Mouse (Mus musculus) kidney, embryonic 16.5 days (tissue): ENCODE measurements around the gene Mrps34. TPM values are rescaled to one million over a fixed set of nuclear protein-coding genes. Genes with fewer than 3 reads are reported as not detected.

Source experiments
- ATAC-seq: fragments of 200-750 bp; cut with Nextera tagmentation; 2 replicates; pipeline ENCODE4 v1.8.0; 2017; ENCODE audit warnings: moderate TSS enrichment; ENCODE audit not compliant: low FRiP score, low TSS enrichment
- H3K27ac ChIP-seq: fragments of 300-500 bp; sonication (generic); 2 replicates; pipeline ENCODE4 v1.5.1; 2014; ENCODE audit warnings: low read length
- H3K27me3 ChIP-seq: fragments of 300-500 bp; sonication (generic); 2 replicates; pipeline ENCODE4 v1.6.1; 2014; ENCODE audit warnings: low read length, control low read depth, mixed read lengths; ENCODE audit not compliant: insufficient read depth
- H3K36me3 ChIP-seq: fragments of 300-500 bp; sonication (generic); 2 replicates; pipeline ENCODE4 v1.6.1; 2014; ENCODE audit warnings: low read length, control low read depth, mixed read lengths; ENCODE audit not compliant: insufficient read depth
- H3K4me1 ChIP-seq: fragments of 300-500 bp; sonication (generic); 2 replicates; pipeline ENCODE4 v1.6.1; 2014; ENCODE audit warnings: low read length, control low read depth, mixed read lengths; ENCODE audit not compliant: insufficient read depth
- H3K4me2 ChIP-seq: fragments of 300-500 bp; sonication (generic); replicated peaks from 2 replicates; pipeline ENCODE4 v1.6.1; 2014; ENCODE audit warnings: low read depth, low read length
- H3K4me3 ChIP-seq: fragments of 300-500 bp; sonication (generic); 2 replicates; pipeline ENCODE4 v1.5.1; 2014; ENCODE audit warnings: mild to moderate bottlenecking, low read length
- H3K9ac ChIP-seq: fragments of 300-500 bp; sonication (generic); replicated peaks from 2 replicates; pipeline ENCODE4 v1.6.1; 2014; ENCODE audit warnings: low read length
- H3K9me3 ChIP-seq: fragments of 300-500 bp; sonication (generic); 2 replicates; pipeline ENCODE4 v1.6.1; 2016; ENCODE audit warnings: low read length, control low read depth
- WGBS: fragments of 180-500 bp; shearing (Covaris S2); extraction: QIAGEN DNeasy Blood & Tissue Kit; methylation state at CpG from one replicate; pipeline ENCODE4 v1.1.7; 2014; 5-methylcytosine and 5-hydroxymethylcytosine counted together
- polyA plus RNA-seq: library from polyadenylated mRNA; unstranded; fragments of >200 nt; fragmentation: Nextera tagmentation; extraction: Ambion mirVana; gene quantifications from 2 replicates; pipeline ENCODE4 v1.2.1, GENCODE M21; 2015

Gene Mrps34
- polyA plus RNA-seq, 1 experiment from 2014 or later, result 102 TPM

DNA sequence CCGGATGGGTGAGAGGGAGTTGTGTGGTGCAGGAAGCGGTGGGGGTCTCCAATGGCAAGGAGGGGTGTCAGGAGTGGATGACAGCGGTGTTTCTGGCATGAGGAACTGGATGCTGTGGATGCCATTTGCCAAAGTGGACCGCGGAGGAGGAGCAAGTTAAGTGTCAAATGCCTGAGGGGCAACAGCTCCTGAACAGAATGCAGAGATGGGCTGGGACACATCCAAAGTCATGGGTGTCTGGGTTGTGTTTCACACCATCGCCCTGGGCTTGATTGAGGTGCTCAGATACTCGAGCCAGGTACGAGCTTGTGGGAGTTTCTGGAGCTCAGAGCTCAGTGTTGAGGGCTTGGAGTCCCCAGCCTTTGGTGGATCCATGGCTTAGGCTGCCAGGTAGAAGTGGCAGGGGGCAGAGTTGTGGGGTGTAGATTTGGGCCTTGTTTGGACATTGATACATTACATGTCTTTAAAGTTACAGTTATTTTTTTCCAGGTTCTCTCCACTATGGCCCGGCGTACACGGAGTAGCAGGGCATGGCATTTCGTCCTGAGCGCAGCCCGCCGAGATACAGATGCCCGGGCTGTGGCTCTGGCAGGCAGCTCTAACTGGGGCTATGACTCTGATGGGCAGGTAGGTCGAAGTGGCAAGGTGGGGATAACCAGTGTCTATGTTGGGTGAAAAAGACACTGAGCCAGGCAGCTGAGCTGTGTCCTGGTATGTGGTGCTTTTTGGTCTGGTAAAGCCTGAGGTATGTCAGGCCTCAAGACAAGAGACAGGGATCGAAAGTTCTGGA, 7.4 kb upstream of the Mrps34 start:
- no peak overlapping the region for H3K27ac ChIP-seq
- H3K9ac ChIP-seq, result peak overlapping the region; percentile 89
- no peak for ATAC-seq
- WGBS, result 58% methylated on average over 18 of the region's 18 CpGs
- H3K9me3 ChIP-seq, result no peaks in the 10 kb centered on the region
- H3K27me3 ChIP-seq, result no peaks in the 10 kb centered on the region
- H3K4me3 ChIP-seq, result peak overlapping the region; percentile 84
- H3K4me2 ChIP-seq, result peak overlapping the region; percentile 84
- peaks cover 17% of the 10 kb centered on the region for H3K4me1 ChIP-seq
- H3K36me3 ChIP-seq, result peaks cover 25% of the 10 kb centered on the region

DNA sequence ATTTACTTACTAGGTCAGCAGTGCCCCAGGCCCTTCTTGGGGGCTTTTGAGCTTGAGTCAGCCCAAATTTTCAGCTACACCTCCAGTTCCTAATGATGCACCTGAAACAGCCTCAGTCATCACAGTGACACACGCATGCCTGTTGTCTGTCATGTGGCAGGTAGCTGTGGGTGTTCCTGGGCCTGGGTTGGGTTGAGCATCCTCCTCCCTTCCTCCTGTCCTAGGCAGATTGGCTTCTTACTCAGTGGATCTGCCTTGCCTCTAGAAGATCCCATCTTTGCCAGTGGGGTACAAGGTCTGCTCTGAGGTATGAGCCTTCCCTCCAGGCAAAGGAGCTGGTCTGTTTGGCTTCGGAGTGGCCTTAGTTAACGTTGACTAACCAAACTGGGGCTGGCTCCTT, 6.1 kb upstream of the Mrps34 start:
- 90% methylated on average over 3 of the region's 3 CpGs for WGBS
- Histone ChIP-seq H3K36me3 (peaks cover 35% of the 10 kb centered on the region), H3K9ac (no peak overlapping the region), H3K27ac (no peak overlapping the region), H3K4me2 (no peak overlapping the region), H3K27me3 (no peaks in the 10 kb centered on the region), H3K4me1 (peaks cover 20% of the 10 kb centered on the region), H3K4me3 (no peak overlapping the region), H3K9me3 (no peaks in the 10 kb centered on the region)
- ATAC-seq, result no peak

DNA sequence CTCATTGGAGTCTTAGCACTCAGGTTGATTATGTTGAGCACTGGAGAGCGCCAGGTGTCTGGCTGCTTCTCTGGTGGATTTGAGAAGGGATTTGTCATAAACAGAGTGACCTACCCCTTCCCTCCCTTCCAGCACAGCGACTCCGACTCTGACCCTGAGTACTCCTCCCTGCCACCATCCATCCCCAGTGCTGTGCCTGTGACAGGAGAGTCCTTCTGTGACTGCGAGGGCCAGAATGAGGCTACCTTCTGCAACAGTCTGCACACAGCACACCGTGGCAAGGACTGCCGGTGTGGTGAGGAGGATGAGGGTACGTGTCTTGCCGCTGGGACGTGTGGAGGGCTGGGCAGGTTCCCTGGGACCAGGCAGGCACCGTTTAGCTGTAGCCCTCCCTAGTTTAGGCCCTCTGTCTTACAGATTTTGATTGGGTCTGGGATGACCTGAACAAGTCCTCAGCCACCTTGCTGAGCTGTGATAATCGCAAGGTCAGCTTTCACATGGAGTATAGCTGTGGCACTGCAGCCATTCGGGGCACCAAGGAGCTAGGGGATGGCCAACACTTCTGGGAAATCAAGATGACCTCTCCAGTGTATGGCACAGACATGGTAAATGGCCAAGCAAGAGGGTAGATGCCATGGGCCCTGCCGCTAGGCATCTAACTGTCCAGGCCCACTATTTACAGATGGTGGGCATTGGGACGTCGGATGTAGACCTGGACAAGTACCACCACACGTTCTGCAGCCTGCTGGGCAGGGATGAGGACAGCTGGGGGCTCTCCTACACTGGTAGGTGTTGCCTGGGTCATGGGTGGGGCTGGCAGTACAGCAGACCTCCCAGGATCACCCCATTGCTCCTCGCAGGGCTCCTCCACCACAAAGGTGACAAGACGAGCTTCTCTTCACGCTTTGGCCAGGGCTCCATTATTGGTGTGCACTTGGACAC, 4.5 kb upstream of the Mrps34 start:
- H3K4me1 ChIP-seq, result peaks cover 22% of the 10 kb centered on the region
- ATAC-seq, result no peak
- peaks cover 35% of the 10 kb centered on the region for H3K36me3 ChIP-seq
- H3K27me3 ChIP-seq, result no peaks in the 10 kb centered on the region
- H3K4me2 ChIP-seq, result no peak overlapping the region
- H3K9ac ChIP-seq, result no peak overlapping the region
- H3K27ac ChIP-seq, result no peak overlapping the region
- 88% methylated on average over 19 of the region's 19 CpGs for WGBS
- no peaks in the 10 kb centered on the region for H3K9me3 ChIP-seq
- no peak overlapping the region for H3K4me3 ChIP-seq

DNA sequence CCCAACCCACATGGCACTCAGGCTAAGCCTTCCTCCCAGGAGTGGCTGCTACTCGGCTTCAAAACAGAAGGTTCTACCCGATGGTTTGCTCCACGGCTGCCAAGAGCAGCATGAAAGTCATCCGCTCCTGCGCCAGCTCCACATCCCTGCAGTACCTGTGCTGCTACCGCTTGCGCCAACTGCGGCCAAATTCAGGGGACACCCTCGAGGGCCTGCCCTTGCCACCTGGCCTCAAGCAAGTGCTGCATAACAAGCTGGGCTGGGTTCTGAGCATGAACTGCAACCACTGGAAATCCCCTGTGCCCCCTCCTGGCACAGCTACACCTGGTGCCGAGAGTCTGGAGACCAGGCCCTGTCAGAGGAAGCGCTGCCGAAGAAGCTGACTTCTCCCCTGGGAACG, 3.6 kb upstream of the Mrps34 start:
- H3K4me2 ChIP-seq, result no peak overlapping the region
- H3K27me3 ChIP-seq, result no peaks in the 10 kb centered on the region
- H3K9ac ChIP-seq, result no peak overlapping the region
- H3K9me3 ChIP-seq, result no peaks in the 10 kb centered on the region
- peaks cover 27% of the 10 kb centered on the region for H3K4me1 ChIP-seq
- no peak for ATAC-seq
- no peak overlapping the region for H3K4me3 ChIP-seq
- WGBS, result 89% methylated on average over 13 of the region's 13 CpGs
- no peak overlapping the region for H3K27ac ChIP-seq
- H3K36me3 ChIP-seq, result peaks cover 35% of the 10 kb centered on the region

DNA sequence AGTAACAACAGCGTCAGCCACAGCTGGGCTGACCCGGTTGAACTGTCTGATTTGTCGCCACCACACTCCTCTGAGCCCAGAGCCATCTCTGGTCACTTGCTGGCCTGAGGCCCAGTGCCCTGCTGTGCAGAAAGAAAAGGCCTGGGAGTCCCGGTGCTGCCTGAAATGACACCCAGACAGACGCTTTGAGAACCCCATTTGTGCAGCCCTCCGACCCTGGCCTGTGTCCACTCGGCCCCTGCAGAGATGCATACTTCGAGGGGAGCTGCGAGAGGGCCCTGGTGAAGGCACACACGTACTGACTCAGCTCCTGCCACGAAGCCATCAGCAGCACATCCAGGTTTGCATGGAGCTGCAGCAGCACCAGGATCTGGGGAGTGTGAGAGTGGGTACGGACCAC, 2.1 kb upstream of the Mrps34 start:
- WGBS, result 94% methylated on average over 12 of the region's 12 CpGs
- no peaks in the 10 kb centered on the region for H3K9me3 ChIP-seq
- peaks cover 30% of the 10 kb centered on the region for H3K4me1 ChIP-seq
- no peak for ATAC-seq
- no peak overlapping the region for H3K4me3 ChIP-seq
- H3K27ac ChIP-seq, result no peak overlapping the region
- no peaks in the 10 kb centered on the region for H3K27me3 ChIP-seq
- no peak overlapping the region for H3K9ac ChIP-seq
- H3K36me3 ChIP-seq, result peaks cover 37% of the 10 kb centered on the region
- no peak overlapping the region for H3K4me2 ChIP-seq

DNA sequence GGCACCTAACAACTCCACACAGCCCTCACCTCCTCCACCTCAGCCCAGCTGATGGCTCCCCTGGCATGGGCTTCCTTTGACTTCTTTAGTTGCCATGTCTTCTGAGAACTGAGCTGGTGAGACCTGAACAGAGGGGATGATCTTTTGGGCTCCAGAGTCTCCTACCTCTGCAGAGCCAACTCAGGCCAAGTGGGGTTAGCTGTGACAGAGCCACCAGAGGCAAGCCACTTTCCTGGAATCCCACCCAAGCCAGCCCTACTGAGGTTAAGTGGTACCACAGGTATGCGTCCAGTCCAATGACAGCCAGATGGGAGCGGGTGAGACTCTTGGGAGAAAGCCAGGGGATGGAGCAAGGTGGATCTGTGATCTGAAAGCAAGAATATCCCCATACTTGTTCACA, 1.6 kb upstream of the Mrps34 start:
- Histone ChIP-seq H3K4me2 (no peak overlapping the region), H3K4me1 (peaks cover 30% of the 10 kb centered on the region), H3K27me3 (no peaks in the 10 kb centered on the region), H3K4me3 (no peak overlapping the region), H3K27ac (no peak overlapping the region), H3K36me3 (peaks cover 42% of the 10 kb centered on the region), H3K9me3 (no peaks in the 10 kb centered on the region), H3K9ac (no peak overlapping the region)
- WGBS, result 97% methylated on average over 2 of the region's 2 CpGs
- no peak for ATAC-seq

DNA sequence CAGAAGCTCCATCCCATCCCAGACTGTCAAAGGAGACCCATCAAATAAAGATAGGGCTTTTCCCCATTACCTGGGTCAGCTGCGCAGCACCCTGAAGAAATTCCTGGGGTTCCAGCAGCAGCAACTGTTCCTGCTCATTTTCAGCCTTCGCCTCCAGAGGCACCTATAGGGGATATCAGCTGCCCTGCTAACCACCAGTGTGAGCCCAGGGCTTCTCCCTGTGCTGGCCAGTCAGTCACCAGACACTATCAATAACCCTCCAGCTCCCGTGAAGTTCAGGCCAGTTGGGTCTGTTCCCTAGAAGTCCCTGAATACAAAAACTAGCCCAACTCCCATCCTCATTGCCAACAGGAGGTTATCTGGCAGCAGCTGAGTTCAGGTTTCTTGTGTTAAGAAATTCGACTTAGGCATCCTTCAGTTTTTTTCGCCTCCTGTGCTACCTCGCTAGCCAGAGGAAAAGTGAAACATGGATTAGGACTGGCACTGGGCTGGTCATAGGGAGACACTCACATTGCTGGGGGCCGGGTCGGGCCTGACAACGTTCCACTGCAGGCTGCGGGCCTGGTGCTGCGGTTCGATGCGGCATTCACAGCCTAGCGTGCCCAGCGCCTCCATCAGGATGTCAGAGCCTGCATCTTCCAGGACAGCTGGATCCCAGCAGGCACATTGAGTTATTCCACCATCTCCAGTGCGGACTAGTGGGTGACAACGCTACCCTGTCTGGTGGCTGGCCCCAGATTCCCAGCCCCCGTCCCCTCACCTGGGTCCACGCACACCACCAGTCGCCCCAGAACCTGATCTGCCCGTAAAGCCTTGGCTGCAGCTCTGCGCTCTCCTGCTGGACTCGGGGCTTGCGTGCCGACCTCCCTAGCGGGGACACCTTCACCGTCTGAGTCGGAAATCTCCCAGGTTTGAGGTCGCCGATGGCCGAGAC, 588 bp upstream of the Mrps34 start:
- Histone ChIP-seq H3K9me3 (no peaks in the 10 kb centered on the region), H3K4me3 (peak overlapping the region; percentile 80), H3K36me3 (peaks cover 53% of the 10 kb centered on the region), H3K4me1 (peaks cover 30% of the 10 kb centered on the region), H3K27ac (peak overlapping the region; percentile 65), H3K27me3 (no peaks in the 10 kb centered on the region), H3K4me2 (peak overlapping the region; percentile 99), H3K9ac (peak overlapping the region; percentile 91)
- 9% methylated on average over 31 of the region's 31 CpGs for WGBS
- 0 out of 2 replicates have a peak, but pooled peaks have one; percentile 9 for ATAC-seq

DNA sequence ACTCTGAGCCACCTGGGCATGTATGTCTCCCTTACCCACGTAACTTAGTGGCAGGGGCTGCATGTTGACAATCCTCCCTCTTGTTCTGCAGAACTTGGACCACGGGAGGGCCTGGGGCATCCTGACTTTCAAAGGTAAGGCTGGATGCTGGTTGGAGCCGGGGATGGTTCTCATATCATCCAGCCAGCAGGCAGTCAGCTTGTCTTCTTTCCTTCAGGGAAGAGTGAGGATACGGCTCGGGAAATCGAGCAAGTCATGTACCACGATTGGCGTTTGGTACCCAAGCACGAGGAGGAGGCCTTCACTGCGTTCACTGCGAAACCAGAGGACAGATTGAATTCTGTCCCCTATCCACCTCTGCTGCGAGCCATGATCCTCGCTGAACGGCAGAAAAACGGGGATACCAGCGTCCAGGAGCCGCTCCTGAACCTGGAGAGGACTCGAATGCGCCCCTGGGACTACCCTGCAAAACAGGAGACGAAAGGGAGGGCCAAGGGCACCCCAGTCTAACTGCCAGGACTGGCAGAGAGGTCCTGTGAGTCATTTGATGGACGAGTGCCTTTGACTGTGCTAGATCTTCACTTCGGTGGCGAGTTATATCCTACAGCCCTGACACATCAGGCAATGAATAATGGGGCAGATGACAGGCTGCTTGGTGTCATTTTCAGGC, 790 bp downstream of the Mrps34 start:
- peaks cover 30% of the 10 kb centered on the region for H3K4me1 ChIP-seq
- no peaks in the 10 kb centered on the region for H3K27me3 ChIP-seq
- peak overlapping the region; percentile 80 for H3K4me3 ChIP-seq
- WGBS, result 8% methylated on average over 23 of the region's 23 CpGs
- peak overlapping the region; percentile 78 for H3K27ac ChIP-seq
- H3K36me3 ChIP-seq, result peaks cover 61% of the 10 kb centered on the region
- peak overlapping the region; percentile 99 for H3K4me2 ChIP-seq
- no peak for ATAC-seq
- H3K9me3 ChIP-seq, result no peaks in the 10 kb centered on the region
- H3K9ac ChIP-seq, result peak overlapping the region; percentile 91
